Mouse (Mus musculus): ENCODE data around the gene Cirbp.

Cirbp gene

DNA sequence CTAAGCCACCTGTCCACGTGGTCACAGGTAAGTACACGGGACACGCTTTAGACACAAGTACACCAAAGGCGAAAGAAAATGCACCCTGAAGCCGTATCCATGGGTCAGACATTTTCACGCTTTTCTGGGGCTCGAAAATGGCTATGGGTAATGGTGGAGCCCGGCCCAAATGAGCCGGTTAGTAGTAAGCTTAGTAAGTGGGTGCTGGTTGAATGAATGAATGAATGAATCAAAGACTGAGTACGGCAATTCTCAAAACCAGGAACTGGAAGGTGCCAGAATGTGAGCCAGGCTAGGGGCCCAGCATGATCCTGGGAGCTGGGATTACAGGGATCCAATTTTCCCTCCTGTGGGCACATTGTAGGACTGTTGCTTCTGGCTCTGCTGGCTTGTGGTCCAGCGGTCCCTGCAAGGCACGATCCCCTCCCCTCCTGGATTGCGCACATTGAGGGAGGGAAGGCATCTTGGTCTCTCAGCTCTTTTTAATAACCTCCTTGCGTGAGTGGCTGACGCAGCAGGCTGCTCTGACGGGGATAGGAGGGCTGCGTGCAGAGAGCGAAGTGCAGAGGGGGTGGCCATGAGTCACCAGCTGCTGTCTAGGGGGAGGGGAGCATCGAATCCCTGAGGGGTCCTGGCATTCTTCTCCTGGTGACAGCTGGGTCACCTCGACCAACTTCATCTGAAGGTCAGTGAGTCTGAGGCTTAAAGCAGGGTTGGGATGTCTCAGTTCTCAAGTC, at the start of gene Cirbp:
Gene Cirbp, plus strand, starts transcription at position 594 of the 737 bp plus-strand sequence.
- peak in 1 of 2 experiments; percentile 57 for DNase-seq (ENCODE audit: low spot score in 2 of 2)

- no peak for DNase-seq (ENCODE audit: low spot score in 2 of 2)
Observed at GRCm38 (mm10) chr10:80116563-80116926, 49.2 kb upstream of the Cirbp start.

DNA sequence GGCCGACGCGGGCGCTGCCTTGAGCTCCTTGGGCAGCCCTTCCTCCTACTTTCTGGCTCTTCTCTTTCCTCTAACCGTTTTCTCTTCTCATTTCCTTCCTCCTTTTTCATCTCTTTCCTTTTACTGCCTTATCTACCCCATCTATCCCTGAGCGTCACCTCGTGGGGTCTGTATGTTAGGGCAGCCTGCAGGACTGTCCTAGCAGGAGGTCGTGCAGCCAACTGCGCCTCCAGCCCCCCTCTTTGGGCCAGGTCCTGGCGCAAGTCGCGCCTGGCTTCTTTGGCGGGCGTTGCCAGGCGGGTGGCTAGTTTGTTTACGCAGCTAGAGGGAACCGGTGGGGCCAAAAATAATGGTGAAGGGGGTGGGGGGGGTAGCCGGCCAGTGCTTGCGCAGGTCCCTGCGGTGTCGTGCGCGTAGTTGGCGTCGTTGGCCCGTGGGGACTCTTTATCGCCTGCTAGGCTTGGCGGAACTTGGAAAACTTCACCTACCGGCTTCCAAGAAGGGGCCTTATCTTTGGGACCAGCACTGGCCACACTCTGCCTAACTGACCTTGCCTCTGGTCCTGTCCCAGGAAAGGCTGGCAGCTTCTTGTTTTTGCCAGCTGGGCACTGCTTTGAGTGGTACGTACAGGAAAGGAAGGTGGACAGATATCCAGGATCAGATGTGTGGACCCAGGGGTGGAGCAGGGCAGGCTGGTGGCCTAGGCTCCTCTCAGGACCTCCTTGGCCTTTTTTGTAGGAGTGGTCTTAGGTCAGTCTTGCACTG, 48.7 kb upstream of the Cirbp start:
- no peak for DNase-seq (ENCODE audit: low spot score in 2 of 2)

- no peak for DNase-seq (ENCODE audit: low spot score in 2 of 2)
Observed at GRCm38 (mm10) chr10:80117736-80118135, 48.0 kb upstream of the Cirbp start.

DNA sequence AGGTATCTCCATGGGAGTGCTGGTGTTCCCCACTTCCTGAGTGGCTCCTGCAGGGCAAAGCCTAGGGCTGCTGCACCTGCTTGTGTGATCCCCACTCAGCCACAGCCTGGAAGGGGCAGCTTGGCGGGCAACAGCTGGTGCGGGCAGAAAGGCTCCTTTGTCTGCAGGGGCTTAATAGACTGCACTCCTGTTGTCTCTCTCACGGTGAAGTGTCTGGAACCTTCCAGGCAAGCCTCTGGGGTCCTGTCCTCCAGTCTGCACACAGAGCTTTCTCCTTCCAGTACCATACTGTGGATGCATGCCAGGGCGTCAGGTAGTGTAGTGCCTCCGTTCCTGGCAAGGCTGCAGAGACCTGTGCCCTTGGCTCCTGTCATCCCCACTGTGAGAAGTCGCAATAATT, 47.2 kb upstream of the Cirbp start:
- no peak for DNase-seq (ENCODE audit: low spot score in 2 of 2)

GRCm38 (mm10) chr10:80120146-80120545, 45.6 kb upstream of the Cirbp start:
- no peak for DNase-seq (ENCODE audit: low spot score in 2 of 2)

GRCm38 (mm10) chr10:80121639-80122038, 44.1 kb upstream of the Cirbp start:
- DNase-seq (ENCODE audit: low spot score in 2 of 2) = no peak

- no peak for DNase-seq (ENCODE audit: low spot score in 2 of 2)
Observed at GRCm38 (mm10) chr10:80123932-80124562, 41.7 kb upstream of the Cirbp start.

GRCm38 (mm10) chr10:80127920-80128319, 37.9 kb upstream of the Cirbp start:
- DNase-seq (ENCODE audit: low spot score in 2 of 2) = no peak

GRCm38 (mm10) chr10:80129846-80130245, 35.9 kb upstream of the Cirbp start:
- DNase-seq (ENCODE audit: low spot score in 2 of 2) = no peak

DNA sequence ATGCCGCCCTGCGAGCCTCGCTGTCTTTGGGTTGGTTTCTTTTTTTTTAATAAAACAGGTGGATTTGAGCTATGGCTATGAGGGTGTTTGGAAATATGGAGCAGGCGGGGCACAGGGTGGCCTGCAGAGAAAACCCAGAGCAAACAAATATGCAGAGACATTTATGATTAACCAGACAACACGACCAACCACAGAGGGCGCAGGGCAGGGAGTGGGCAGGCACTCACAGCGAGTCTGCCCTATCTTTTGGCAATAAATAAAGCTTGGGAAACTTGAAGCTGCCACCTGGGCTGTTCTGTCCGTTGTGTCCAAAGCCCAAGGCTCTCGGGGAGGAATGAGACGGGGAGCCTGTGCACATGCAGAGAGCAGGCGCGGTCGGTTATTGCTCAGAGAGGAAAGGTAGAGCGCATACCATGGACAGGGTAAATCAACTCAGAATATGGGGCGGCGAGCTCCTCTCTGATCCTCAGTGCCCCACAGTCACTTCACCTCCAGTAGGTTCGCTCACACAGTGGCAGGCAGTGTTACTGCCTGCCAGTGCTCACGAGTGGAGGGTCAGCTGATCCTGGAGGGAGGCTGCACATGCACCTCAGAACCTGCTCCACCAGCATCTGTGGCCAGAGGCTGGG, 35.3 kb upstream of the Cirbp start:
- DNase-seq (ENCODE audit: low spot score in 2 of 2) = no peak

GRCm38 (mm10) chr10:80131316-80131951, 34.4 kb upstream of the Cirbp start:
- no peak for DNase-seq (ENCODE audit: low spot score in 2 of 2)

DNA sequence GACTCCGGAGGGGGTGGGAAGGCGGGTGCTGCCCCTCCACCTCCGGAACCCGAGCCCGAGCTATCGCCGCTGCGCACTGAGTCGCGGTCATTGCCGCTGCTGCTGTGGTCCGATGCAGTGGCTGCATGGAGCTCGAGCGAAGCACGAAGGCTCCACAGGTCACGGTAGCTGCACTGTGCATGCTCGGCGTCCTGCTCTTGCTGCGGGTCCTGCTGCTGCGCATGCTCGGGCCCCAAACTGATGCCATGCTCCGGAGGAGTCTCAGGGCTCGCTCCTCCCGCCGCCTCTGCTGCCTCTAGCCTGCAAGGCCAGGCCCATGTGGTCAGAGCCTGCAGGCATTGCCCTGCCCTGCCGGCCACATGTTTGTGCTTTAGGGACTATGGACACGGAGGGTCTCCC, 33.8 kb upstream of the Cirbp start:
- no peak for DNase-seq (ENCODE audit: low spot score in 2 of 2)

GRCm38 (mm10) chr10:80133226-80133849, 32.4 kb upstream of the Cirbp start:
- DNase-seq (ENCODE audit: low spot score in 2 of 2) = no peak

GRCm38 (mm10) chr10:80134421-80134820, 31.4 kb upstream of the Cirbp start:
- DNase-seq (ENCODE audit: low spot score in 2 of 2) = no peak

DNA sequence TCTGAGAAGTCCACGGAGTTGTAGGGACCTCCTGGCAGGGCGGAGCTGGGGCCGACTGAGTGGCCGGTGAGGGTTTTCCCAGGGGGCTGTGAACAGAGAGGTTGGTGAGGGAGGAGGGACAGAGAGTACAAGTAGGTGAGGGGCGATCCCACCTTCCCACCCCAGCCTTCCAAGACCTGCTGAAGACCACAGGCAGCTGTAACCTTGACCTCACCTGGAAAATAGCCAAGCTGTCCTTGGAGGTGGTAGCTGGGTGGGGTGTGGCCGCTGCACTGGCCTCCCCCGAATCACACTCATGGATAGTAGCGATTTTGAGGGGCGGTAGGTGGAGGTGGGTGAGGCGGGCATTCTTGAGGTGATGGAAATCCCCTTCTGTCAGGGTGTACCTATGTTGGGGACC, 30.6 kb upstream of the Cirbp start:
- no peak for DNase-seq (ENCODE audit: low spot score in 2 of 2)

GRCm38 (mm10) chr10:80135641-80136040, 30.1 kb upstream of the Cirbp start:
- no peak for DNase-seq (ENCODE audit: low spot score in 2 of 2)

DNA sequence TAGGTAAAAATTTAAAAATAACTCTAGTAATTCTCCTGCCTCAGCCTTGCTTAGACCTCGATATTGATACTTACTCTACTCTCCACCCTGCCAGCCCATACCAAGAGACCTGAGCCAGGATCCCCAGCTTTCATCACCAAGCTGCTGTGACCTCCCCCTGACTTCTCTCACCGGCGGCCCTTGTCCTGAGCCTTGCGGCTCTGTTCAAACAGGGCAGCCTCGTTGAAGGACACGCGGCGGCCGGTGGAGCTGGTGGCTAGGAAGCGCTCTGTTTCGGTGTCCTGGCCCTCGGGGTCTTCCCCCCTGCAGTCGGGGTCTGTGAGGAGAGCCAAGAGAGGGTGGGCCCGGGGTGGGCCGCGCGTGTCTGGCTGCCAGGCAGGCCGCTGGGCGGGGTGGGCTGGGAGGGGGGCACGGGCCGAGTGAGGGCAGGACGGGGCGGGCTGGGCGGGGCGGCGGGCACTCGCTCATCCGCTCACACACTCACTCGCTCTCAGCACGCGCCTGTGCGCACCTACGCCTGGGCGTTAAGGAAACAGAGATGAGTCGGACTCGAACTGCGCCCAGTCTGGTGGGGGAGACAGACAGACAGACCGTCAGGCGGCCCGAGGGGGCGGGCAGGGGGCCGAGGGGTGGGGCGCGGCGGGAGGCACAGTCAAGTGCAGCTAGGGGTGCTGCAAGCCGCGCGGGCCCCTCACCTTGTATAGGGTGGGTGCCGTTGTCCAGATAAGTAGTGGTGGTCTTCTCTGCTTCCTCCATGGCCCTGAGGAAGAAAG, 29.4 kb upstream of the Cirbp start:
- no peak for DNase-seq (ENCODE audit: low spot score in 2 of 2)

- no peak for DNase-seq (ENCODE audit: low spot score in 2 of 2)
Observed at GRCm38 (mm10) chr10:80136952-80137625, 28.7 kb upstream of the Cirbp start.
